Mouse (Mus musculus): ENCODE measurements at regions not wholly inside any gene's neighbourhood (a gene's known extent, or its start where the extent isn't known, plus 50 kb on each side); places are given as distances from the start of the nearest gene placed in this dataset.

DNA sequence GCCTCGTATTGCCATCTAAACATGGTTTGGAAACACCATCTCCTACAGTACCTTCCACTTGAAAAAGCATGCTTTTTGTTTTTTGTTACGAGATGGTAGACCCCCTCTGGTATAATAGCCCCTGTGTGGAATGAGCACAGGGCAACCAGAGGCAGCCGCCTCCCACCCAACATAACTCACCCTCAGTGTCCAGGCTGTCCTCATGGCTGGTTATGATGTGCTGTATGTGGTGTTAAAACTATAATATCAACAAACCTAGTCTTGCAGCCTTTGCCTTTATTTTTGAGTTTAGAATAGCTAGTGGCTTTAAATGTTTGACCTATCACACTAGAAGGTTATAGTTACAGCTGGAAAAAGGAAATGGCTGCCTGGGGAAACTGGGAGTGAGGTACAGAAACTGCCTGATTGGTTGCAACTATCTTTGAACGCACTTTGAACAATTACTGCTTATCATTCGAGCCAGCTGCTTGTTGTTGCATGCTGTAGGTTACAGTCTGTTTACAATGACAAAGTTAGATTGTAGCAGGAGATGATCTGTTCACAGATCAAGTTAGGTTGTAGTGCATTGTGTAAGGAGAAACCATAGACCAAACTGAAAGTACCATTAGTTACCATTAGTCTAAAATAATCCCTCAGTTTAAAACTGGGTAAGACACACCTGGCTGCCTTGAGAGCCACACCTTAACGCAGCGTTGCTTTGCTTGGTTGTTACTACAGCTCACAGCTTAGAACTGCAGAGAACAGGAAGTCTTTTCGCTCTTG is 414.8 kb downstream of the Klf5 start:
- H3K4me3 ChIP-seq (replicated peaks): no peak overlapping the region
- 0 out of 2 replicates have a peak, but pooled peaks cover 3% of the 10 kb centered on the region for H3K9me3 ChIP-seq
- H3K27me3 ChIP-seq (replicated peaks): no peaks in the 10 kb centered on the region
- no peaks in the 10 kb centered on the region for H3K36me3 ChIP-seq (replicated peaks; ENCODE audit: low read length)
- TF ChIP-seq GATA1 (IDR thresholded peaks at IDR 0.05; ENCODE audit: borderline replicate concordance, low read length): no peak
- no peak for TF ChIP-seq FLI1 (IDR thresholded peaks at IDR 0.05; ENCODE audit: low read length)
- no peaks in the 10 kb centered on the region for H3K4me1 ChIP-seq

DNA sequence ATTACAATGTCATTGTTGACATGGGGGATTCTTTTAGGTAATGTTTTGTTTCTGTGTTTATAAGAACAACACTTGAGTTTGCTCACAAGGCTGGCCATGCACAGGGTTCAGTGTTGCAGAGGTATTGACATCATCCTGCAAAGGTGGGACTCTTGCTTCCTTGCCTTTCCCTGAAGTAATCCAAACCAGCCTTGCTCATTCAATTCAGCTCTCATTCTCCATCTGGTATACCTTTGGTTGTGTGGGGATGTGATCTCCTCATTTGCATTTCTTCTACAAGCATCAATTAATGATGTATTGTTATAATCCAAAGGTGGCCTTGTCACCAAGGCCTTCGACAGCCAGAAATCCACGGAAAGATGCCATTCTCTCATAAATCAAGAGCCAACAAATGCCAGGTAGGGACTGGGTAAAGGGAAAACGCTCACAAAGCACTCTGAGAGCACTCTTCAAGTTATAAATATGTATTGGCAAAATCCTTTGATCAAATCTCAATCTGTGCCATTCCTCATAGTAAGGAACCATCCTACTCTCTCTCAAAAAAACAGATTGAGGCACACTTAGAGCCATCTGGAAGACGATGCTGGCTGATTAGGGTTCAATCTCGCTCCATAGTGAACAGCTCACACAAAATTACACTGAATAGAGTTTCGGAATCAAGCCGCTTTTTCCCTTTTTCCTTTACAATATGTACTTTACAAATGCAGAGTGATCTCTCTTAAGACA is 435.1 kb downstream of the Klf5 start:
- H3K27me3 ChIP-seq (replicated peaks): no peaks in the 10 kb centered on the region
- H3K4me3 ChIP-seq (replicated peaks): no peak overlapping the region
- no peaks in the 10 kb centered on the region for H3K4me1 ChIP-seq
- TF ChIP-seq FLI1 (IDR thresholded peaks at IDR 0.05; ENCODE audit: low read length) (no peak), GATA1 (IDR thresholded peaks at IDR 0.05; ENCODE audit: borderline replicate concordance, low read length) (no peak)
- no peaks in the 10 kb centered on the region for H3K9me3 ChIP-seq
- H3K36me3 ChIP-seq (replicated peaks; ENCODE audit: low read length): no peaks in the 10 kb centered on the region

DNA sequence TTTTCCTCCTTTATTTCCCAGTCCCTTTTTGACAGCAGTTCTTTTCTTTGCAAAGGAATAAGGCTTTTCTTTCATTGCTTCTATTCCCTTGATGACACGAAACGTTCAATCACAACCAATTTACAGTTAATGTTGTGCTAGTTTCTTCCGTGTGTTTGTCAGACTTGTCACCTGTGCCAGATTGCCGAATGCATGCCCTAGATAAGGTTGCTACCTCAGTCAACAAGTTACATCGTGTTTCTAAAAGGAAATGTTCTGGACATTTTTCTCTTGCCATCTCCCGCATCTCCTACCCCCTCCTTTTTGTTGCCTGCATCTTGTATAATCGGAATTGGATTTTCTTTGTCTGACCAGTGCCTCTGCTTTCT is 435.7 kb downstream of the Klf5 start:
- Histone ChIP-seq H3K36me3 (replicated peaks; ENCODE audit: low read length) (no peaks in the 10 kb centered on the region), H3K4me3 (replicated peaks) (no peak overlapping the region), H3K4me1 (no peaks in the 10 kb centered on the region), H3K9me3 (no peaks in the 10 kb centered on the region), H3K27me3 (replicated peaks) (no peaks in the 10 kb centered on the region)
- TF ChIP-seq FLI1 (IDR thresholded peaks at IDR 0.05; ENCODE audit: low read length): no peak
- no peak for TF ChIP-seq GATA1 (IDR thresholded peaks at IDR 0.05; ENCODE audit: borderline replicate concordance, low read length)

DNA sequence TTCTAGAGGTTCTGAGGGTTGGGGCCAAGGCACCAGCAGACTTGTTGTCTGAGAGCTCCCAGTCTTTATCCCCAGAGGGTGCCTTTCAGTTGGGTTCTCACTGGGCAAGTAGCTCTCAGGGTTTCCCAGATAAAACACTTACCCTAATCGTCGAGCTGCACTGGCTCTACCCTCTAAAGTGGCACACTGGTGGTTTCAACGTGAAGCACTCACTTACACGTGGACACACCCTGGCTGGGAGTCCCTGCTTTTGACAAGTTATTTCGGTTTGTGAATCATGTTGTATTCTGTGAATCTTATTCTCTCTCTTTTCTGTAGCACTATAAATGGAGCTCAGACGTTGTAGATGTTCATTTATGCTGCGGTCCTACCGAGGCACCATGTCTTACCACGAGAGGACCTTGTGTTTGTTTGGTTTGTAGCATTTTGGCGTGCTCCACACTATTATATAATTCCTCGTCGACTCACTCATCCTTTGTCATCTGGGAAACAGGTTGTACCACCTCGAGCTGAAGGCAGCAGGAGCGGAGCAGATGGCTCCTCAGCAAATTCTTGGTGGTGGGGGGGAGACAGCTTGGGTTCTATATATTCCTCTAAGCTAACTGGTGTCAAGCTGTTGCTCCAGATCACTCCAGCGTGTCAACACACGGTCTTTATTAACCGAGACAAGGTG is 445.3 kb downstream of the Klf5 start:
- no peaks in the 10 kb centered on the region for H3K4me1 ChIP-seq
- no peaks in the 10 kb centered on the region for H3K27me3 ChIP-seq (replicated peaks)
- TF ChIP-seq FLI1 (IDR thresholded peaks at IDR 0.05; ENCODE audit: low read length) (no peak), GATA1 (IDR thresholded peaks at IDR 0.05; ENCODE audit: borderline replicate concordance, low read length) (no peak)
- no peak overlapping the region for H3K4me3 ChIP-seq (replicated peaks)
- no peaks in the 10 kb centered on the region for H3K36me3 ChIP-seq (replicated peaks; ENCODE audit: low read length)
- no peaks in the 10 kb centered on the region for H3K9me3 ChIP-seq

DNA sequence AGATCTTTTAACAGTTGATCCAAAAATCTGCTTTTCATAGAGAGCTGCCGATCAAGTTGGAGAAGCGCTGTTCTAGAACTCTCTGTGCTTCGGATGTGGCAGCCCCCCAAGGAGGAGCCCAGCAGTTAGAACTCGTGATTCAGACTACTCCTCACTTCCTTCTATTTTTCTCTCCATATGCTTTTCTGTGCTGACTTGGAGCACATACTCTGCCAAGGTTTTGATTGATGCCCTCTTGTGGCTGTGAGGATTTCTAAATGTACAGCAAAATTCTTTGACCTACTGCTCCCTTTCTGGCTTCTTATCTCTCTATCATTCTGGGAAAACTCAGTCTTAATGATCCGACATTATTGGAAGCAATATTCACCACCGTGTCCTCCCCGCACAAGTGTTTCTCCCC is 446.7 kb downstream of the Klf5 start:
- no peak for TF ChIP-seq GATA1 (IDR thresholded peaks at IDR 0.05; ENCODE audit: borderline replicate concordance, low read length)
- TF ChIP-seq FLI1 (IDR thresholded peaks at IDR 0.05; ENCODE audit: low read length): no peak
- Histone ChIP-seq H3K36me3 (replicated peaks; ENCODE audit: low read length) (no peaks in the 10 kb centered on the region), H3K4me3 (replicated peaks) (no peak overlapping the region), H3K27me3 (replicated peaks) (no peaks in the 10 kb centered on the region), H3K9me3 (no peaks in the 10 kb centered on the region), H3K4me1 (no peaks in the 10 kb centered on the region)

DNA sequence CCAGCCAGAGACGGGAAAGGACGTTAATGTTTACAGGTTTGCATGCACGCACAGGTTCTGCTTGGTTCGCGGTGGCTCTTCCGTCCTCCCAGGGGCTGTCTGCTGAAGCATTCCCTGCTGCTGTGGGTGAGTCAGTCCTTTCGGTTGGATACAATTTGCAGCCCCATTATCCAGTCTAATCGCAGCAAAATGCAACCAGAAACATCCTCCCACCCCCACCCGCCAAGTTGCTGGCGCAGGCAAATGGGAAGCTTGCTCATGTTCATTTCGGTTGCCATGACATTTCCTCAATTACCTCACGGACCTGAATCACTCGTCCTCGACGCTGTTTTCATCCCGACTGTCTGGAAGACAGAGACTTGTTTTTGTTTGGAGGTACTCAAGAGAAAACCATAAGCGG is 449.7 kb downstream of the Klf5 start:
- H3K4me3 ChIP-seq (replicated peaks): no peak overlapping the region
- H3K9me3 ChIP-seq: no peaks in the 10 kb centered on the region
- H3K36me3 ChIP-seq (replicated peaks; ENCODE audit: low read length): no peaks in the 10 kb centered on the region
- 0 out of 2 replicates have a peak, but pooled peaks cover 4% of the 10 kb centered on the region for H3K4me1 ChIP-seq
- TF ChIP-seq GATA1 (IDR thresholded peaks at IDR 0.05; ENCODE audit: borderline replicate concordance, low read length) (no peak), FLI1 (IDR thresholded peaks at IDR 0.05; ENCODE audit: low read length) (no peak)
- no peaks in the 10 kb centered on the region for H3K27me3 ChIP-seq (replicated peaks)

DNA sequence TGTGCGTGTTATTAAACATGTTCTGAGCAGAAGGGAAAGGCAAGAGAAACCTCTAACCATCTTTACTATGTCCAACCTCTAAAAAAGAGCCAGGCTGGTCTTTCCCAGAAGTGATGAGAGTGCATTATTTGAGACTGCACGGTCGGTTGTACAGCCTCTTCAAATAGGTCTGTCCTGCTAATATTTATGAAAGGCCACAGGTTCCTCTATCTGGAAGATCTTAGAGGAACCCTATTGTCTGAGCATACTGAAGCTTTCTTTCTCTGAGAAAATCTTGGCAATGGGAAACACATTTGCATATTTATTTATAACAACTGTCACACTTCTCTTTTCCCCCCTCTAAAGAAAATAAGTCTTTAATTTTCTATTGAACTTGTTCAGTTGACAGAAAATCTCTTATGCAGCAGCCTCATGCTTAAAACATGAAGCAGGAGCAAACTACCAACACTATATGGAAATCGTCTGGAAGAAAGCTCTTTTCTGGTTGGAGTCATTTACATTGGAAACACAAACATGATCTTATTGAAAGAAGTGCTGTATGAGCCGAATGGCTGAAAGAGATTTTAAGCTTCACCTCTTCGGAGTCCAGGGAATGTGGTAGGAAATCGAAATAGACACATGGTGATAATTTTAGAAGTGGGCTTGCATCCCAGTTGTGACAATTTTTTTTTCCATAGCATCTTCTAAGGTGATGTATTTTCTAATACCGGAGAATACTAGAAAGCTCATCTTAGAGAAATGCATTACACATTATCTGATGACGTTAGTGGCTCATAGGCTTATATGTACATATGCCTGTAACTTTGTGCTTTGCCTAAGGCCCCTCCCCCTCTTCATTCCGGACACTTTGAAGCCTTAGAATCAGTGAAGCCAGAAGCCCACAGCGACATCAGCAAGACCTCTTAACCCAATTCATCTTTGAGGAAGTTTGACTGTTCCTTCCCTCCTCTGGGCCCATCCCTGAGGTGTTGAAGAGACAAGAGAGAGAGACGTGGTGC is 451.1 kb downstream of the Klf5 start:
- Histone ChIP-seq H3K36me3 (replicated peaks; ENCODE audit: low read length) (no peaks in the 10 kb centered on the region), H3K27me3 (replicated peaks) (no peaks in the 10 kb centered on the region), H3K4me3 (replicated peaks) (no peak overlapping the region), H3K4me1 (0 out of 2 replicates have a peak, but pooled peaks cover 4% of the 10 kb centered on the region), H3K9me3 (no peaks in the 10 kb centered on the region)
- no peak for TF ChIP-seq GATA1 (IDR thresholded peaks at IDR 0.05; ENCODE audit: borderline replicate concordance, low read length)
- no peak for TF ChIP-seq FLI1 (IDR thresholded peaks at IDR 0.05; ENCODE audit: low read length)

DNA sequence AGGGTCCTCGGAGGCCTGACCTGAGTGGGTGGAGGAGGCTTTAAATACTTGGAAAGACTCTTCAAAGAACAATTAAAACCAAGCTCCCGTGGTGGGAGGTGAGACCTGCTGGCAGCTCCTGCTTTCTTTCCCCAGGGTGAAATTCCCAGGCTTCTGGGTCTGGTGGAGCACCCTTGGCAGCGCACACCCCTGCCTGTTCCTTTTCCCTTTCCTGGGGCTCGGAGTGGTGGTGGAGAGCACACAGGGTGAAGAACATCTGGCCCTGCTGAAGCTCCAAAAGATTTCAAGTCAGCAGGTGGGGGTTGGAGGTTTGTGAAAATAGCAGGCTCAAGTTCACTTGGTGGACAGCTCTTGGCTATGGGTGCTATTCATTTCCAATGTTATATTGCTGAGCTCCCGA is 459.6 kb downstream of the Klf5 start:
- no peaks in the 10 kb centered on the region for H3K9me3 ChIP-seq
- no peak for TF ChIP-seq GATA1 (IDR thresholded peaks at IDR 0.05; ENCODE audit: borderline replicate concordance, low read length)
- TF ChIP-seq FLI1 (IDR thresholded peaks at IDR 0.05; ENCODE audit: low read length): no peak
- no peaks in the 10 kb centered on the region for H3K36me3 ChIP-seq (replicated peaks; ENCODE audit: low read length)

DNA sequence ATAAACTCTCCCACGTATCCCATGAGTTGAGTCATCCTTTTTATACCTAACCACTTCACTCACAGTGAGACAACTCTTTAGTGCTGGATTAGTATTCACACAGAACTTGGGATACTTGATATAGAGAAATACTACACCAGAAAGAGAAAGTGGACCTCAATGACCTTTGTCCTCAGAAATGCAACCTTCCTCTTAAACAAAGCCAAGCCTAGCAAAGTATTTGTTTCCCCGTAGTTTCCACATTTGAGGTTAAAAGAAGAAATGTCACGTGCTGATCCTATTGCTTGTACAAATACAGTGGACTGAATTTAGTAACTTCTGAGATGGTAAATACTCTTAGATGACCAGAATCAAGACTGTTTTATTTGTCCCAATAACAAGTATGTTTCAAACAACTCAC is 464.8 kb downstream of the Klf5 start:
- Histone ChIP-seq H3K36me3 (replicated peaks; ENCODE audit: low read length) (no peaks in the 10 kb centered on the region), H3K4me3 (replicated peaks) (no peak overlapping the region)
- TF ChIP-seq FLI1 (IDR thresholded peaks at IDR 0.05; ENCODE audit: low read length): no peak
- no peak for TF ChIP-seq GATA1 (IDR thresholded peaks at IDR 0.05; ENCODE audit: borderline replicate concordance, low read length)

More for the DNA sequence above, 459.6 kb downstream of the Klf5 start:
- Histone ChIP-seq H3K27me3 (replicated peaks) (peaks cover 2% of the 10 kb centered on the region), H3K4me3 (replicated peaks) (no peak overlapping the region), H3K4me1 (peaks cover 7% of the 10 kb centered on the region; the same call in 1 of the 2 replicates)

More for the DNA sequence above, 464.8 kb downstream of the Klf5 start:
- Histone ChIP-seq H3K27me3 (replicated peaks) (peaks cover 2% of the 10 kb centered on the region), H3K9me3 (no peaks in the 10 kb centered on the region), H3K4me1 (0 out of 2 replicates have a peak, but pooled peaks cover 7% of the 10 kb centered on the region)

Measured in megakaryocyte, embryonic 14.5 days (primary cell).